Mouse (Mus musculus): ENCODE measurements around the gene Sf1. TPM values are rescaled to one million over a fixed set of nuclear protein-coding genes. Genes with fewer than 3 reads are reported as not detected.

Gene Sf1
- total RNA-seq, 2 experiments from 2014 or later = 156 to 268 TPM

DNA sequence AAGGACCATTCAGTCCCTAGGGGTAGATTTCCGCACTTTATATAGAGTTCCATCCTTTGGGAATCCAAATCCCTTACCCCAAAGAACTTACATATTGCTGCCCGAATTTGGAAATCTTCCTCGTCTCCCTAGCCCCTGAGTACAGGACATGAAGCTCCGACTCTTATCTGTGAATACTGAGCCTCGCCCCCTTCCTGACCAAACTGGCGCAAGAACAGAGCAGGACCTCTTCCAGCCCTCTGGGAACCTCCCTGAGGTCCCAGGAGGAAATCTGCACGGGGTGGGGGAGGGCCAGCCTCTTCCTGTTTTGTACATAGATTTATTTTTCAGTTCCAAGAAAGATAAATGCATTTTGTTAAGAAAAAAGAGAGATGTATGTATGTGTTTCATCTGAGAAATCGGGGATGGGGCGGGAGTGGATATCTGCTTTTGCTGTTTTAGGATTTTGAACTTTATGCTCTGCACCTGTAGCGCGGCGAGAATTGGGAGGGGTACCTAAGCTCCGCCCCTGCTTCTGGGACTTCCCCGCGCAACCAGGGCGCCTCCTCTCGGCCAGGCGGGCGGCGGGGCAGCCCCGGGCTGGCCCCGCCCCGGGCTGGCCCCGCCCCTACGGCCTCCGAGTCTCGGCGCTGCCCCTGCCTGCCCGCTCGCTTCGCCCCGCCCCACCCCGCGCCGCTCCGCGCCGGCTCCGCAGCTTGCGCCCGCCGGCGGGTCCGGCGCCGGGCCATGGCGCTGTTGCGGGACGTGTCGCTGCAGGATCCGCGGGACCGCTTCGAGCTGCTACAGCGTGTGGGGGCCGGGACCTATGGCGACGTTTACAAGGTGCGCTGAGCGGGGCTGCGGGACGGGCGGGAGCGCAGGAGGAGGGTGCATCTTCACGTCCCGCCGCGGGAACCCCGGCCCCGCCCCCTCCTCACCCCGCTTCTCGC, 22.7 kb upstream of the Sf1 start, which contains the start of gene Map4k2:
Gene Map4k2, plus strand, starts transcription at position 612 of the 929 bp plus-strand sequence.
- ATAC-seq (replicated peaks; ENCODE audit: poor library complexity) = peak; percentile 65

DNA sequence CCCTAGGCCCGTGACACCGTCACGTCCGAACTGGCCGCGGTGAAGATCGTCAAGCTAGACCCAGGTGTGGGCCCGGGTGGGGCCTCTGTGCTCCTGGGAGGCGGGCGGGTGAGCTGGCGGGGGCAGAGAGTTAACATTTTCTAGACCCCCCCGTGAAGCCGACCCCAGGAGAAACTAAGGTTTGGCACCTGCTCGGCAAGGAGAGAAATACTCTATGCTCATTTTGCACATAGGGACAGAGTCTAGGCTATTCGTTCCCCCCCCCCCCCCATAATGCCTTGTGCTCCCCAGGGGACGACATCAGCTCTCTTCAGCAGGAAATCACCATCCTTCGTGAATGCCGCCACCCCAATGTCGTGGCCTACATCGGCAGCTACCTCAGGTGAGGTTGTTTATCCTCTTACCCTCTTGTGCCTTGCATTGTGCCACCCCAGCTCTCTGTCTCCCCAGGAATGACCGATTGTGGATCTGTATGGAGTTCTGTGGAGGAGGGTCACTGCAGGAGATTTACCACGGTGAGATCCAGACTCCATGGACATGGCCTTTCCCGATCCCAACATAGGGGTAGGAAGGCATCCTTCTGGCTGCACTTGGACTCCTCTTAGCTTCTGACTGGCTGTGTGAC, 21.9 kb upstream of the Sf1 start:
- ATAC-seq (replicated peaks; ENCODE audit: poor library complexity) = no peak

DNA sequence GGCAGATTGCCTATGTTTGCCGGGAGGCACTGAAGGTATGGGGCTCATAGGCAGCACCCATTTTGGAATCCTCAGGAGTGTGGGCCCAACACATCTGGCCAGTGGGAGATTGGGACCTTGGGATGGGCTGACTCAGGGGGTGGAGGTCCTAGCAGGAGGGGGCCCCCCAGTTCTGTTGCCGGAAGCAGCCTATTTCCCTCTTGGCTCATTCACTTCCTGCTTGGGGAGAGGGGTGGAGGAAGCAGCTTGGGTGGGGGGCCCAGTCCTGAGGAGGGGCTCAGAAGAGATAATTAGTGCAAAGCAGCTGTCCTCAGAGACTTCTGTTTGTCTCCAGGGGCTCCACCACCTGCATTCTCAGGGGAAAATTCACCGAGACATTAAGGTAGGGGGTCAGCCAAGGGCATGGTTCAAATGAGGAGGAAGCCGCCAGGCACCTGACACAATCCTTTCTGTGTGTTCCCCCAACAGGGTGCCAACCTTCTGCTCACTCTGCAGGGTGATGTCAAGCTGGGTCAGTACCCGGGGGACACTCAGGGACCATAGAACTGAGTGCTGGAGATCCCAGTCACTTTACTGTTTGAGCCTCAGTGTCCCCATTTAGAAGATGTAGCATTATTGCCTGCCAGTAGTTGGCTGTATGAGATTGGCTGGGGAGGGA, 21.1 kb upstream of the Sf1 start:
- no peak for ATAC-seq (replicated peaks; ENCODE audit: poor library complexity)

DNA sequence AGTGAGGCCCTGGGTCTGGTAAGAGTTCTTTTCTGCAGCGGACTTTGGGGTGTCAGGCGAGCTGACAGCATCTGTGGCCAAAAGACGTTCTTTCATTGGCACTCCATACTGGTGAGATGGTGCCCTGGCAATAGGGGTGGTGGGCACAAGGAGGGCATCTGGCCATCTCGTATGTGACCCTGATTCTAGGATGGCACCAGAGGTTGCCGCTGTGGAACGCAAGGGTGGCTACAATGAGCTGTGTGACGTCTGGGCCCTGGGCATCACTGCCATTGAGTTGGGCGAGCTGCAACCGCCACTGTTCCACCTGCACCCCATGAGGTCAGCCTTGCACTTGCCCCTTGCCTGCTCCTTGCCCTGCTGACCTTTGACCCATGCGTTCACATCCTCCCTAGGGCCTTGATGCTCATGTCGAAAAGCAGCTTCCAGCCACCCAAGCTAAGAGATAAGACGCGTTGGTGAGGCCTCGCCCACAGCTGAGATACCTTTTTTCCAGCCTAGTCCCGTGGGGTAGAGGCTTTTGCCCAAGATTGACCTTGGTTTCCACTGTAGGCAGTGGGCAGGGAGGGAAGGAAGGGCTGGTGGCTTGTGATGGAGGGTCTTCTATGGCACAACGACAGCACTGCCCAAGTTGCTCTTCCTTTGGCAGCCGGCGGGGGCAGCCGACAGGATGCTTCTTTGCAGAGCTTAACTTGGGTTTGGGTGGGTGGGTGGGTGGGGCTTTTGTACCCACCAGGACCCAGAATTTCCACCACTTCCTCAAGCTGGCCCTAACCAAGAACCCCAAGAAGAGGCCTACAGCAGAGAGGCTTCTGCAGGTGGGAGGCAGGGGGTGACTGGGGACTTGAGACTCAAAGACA, 20.2 kb upstream of the Sf1 start:
- ATAC-seq (replicated peaks; ENCODE audit: poor library complexity) = no peak

DNA sequence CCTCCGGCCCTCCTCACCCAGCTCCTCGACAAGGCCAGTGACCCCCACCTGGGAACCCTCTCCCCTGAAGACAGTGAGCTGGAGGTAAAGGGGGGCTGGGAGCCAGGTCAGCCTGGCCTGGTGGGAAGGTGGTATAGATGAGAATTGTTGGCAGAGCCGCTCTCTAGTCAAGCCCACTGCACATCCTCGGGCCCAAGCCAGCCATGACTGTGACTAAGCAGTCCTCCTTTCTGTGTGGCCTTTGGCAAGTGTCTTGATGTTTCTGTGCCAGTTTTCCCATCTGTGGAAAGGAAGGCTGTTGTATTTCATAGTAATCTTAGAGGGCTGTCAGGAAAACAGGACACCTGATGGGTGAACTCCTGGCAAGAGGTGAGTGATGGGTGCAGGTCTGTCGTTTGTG, 19.5 kb upstream of the Sf1 start:
- ATAC-seq (replicated peaks; ENCODE audit: poor library complexity) = no peak

DNA sequence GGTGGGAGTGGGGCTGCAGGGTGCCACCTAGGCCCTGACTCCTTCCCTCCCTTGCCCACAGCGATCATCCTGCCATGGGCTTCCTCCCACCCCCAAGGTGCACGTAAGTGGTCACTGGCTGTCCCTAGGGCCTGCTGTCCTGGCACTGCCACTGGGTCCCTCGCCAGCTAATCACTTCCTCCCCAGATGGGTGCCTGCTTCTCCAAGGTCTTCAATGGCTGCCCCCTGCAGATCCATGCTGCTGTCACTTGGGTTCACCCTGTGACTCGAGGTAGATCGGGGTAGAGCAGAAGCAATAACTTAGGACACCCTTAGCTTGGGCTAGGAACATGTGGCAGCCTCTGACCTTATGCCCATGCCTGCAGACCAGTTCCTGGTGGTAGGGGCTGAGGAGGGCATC, 17.5 kb upstream of the Sf1 start:
- ATAC-seq (replicated peaks; ENCODE audit: poor library complexity) = no peak

DNA sequence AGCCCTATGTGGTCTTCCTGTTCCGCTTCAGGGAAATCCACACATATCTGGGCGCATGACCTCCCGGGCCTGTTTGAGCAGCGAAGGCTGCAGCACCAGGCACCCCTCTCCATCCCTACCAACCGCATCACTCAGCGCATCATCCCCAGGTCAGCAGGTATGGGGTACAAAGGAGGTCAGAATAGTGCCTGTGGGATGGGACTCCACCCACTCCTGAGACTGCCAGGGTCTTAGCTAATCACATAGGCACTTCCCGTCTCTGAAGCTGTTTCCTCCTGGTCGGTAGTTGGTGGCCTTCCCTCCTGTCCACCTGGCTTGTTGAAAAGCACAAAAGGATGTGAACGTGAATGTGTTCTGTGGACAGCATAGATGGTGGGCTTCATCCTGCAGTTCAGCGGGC, 16.8 kb upstream of the Sf1 start:
- ATAC-seq (replicated peaks; ENCODE audit: poor library complexity) = no peak

DNA sequence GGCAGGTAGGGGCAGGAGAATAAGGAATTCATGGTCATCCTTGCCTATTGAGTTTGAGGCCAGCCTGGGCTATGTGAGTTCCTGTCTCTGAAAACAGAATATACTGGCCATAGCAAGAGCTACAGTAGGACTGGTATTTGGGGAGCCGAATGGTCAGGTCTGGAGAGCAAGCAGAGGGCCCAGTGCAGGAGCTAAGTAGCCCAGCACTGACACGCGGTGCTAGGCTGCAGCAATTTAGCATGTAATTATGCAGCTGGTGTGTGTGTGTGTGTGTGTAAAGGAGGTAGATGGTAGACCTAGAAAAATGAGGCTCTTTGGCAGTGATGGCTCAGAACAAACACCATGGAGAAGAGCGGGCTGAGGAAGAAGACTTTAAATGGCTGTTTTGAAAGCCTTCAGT, 15.9 kb upstream of the Sf1 start:
- no peak for ATAC-seq (replicated peaks; ENCODE audit: poor library complexity)

DNA sequence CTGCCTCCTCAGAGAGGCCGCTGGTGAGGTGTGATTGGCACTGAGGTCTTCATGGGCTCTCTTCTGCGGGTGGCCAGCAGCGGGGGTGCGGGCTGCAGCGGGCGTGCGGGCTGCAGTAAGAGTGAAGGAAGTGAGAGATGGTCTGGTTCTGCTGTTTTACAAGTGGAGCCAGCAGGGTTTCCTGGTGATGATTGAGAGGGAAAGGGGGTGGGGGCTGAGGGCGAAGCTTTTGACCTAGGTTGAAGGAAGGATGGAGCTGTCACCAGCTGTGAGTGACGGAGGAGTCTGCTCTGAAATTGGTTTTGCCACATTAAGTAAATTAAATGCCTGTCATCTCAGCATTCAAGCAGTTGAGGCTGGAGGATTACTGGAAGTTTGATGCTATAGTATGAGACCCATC, 14.8 kb upstream of the Sf1 start:
- 0 out of 2 replicates have a peak, but pooled peaks have one; percentile 18 for ATAC-seq (replicated peaks; ENCODE audit: poor library complexity)

DNA sequence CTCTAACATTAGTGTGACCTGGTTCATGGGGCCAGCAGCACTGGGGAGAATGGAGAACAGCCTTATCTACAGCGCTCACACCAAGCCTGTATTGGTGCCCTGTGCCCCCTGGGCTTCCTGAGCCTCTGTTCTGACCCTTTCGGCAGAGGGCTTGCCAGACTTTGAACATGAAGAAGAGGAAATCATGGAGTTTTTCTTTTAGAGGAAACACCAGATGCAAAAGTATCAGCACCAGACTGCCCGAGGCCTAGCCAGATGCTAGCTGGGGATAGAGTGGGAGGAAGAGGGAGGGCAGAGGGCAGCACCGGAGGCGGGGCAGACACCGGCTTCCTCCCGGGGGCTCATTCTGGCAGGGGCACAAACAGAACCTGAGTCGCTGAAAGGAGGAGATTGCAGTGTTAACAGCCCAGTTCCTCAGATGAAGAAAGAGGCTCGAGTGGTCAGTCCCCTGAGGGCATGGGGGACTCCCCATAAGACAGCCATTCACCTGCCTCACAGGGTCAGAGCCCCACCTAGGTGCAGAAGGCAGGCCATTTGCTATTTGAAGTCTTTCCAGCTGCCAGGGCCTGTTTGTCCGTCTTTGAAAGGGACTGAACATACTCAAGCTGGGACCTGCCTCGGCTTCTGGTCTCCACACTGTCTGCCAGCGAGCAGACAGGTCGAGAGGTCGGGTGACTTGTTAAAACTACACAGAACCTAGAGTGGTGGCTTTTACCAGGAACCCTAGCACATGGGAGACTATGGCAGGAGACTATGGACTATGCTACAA, 14.1 kb upstream of the Sf1 start:
- ATAC-seq (replicated peaks; ENCODE audit: poor library complexity) = peak; percentile 72

DNA sequence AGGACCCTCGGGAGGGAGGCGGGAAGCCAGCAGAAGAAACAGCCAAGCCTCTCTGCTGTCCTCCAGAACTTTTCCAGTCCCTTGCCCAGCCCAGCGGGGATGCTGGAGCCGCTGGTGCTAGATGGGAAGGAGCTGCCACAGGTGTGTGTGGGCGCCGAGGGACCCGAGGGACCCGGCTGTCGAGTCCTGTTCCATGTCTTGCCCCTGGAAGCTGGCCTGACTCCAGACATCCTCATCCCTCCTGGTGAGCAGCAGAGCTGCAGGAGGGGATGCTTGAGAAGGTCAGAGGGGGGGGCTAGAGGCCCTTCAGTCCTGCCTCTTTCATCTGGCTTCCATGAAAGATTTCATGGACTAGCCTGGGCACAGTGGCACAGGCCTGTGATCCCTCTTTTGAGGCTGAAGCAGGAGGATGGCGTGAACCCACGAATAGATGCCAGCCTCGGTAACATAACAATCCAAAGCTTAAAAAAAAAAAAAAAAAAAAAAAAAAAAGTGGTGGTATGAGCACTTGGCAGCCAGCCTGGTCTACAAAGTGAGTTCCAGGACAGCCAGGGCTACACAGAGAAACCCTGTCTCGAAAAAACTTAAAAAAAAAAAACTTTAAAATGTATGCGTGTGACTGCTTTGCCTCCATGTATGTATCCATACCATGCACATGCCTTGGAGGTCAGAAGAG, 11.9 kb upstream of the Sf1 start:
- ATAC-seq (replicated peaks; ENCODE audit: poor library complexity) = no peak

DNA sequence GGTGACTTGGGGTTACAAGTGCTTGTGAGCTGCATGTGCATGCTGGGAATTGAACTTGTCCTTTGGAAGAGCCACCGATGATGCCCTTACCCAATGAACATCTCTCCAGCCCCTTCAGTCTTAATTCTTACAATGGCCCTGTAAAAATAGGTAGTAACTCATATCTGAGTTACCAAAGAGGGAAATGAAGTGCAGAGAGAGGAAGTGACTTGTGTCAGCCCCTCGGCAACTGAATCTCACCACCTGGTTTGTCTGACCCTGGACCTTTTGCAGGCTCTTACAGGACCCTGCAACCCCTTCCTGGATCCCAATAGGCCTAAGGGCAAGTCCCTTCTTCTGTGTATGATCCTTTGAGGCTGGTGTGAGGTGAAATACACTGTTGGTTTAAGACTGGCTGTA, 11.4 kb upstream of the Sf1 start:
- ATAC-seq (replicated peaks; ENCODE audit: poor library complexity) = peak; percentile 38

DNA sequence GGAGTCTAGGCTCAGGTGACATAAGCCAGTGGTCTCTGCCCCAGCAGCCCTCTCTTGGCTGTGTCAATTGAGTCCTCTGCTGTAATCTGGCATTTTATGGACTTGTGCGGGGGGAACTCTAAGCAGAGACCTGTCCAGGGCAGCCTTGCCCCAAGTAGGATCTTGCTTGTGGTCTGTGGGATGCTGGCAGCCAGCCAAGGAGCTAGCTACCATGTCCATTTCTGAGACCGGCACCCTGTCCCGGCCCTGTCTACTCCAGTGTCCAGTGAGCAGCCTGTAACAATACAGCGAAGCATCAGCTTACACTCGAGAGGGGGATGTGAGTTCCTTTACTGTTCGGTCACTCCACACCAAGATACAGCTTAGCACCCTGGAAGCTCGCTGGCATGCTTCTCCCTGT, 9.5 kb upstream of the Sf1 start:
- no peak for ATAC-seq (replicated peaks; ENCODE audit: poor library complexity)

DNA sequence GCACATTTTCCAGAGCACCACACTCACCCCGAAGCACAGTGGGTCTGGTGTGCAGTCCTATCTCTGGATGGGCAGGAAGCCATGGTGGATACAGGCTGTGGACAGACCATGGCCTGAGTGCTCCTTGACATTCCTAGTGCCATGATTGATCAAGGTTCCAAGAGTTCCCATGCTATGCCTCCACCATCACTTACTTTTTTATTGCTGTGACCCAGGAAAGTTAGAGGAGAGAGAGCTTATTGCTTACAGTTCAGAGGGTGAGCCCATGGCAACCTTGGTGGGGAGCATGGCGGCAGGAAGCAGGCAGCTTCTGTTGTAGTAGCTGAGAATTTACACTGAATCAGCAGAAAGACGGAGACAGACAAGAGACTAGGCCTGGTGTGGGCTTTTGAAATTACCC, 2.2 kb upstream of the Sf1 start:
- ATAC-seq (replicated peaks; ENCODE audit: poor library complexity) = no peak

DNA sequence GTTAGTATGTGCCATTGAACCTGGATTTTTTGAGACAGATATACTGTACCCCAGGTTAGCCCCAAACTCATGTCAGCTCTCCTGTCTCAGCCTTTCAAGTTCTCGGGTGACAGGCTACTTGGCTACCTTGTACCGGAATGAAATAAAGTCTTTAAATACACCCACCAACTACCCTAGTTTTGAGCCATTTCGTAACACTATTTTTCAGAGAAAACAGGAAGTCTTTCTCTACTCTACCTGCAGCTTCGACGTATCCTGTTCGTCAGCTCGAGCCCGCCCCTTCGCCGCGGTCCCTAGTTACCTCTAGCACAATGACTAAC, 439 bp upstream of the Sf1 start:
- ATAC-seq (replicated peaks; ENCODE audit: poor library complexity) = no peak

DNA sequence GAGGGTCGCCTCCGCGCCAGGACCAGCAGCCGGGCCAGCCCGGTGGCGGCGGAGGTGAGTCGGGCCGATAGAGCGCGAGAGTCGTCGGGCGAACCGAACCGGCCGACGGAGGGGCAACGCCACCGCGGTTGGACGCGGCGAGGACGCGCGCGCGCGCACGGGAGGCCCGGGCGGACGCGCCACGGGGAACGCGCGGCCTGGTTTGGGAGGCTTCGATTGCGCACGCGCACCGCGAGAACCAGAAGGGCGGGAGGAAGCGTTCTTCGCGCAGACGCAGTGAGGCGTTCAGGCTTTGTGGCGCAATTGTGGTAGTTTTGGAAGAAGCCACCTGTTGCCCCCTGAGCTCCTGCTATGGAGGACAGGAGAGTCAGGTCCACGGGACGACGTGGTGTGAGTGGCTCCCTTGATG, 831 bp downstream of the Sf1 start:
- peak; percentile 35 for ATAC-seq (replicated peaks; ENCODE audit: poor library complexity)

DNA sequence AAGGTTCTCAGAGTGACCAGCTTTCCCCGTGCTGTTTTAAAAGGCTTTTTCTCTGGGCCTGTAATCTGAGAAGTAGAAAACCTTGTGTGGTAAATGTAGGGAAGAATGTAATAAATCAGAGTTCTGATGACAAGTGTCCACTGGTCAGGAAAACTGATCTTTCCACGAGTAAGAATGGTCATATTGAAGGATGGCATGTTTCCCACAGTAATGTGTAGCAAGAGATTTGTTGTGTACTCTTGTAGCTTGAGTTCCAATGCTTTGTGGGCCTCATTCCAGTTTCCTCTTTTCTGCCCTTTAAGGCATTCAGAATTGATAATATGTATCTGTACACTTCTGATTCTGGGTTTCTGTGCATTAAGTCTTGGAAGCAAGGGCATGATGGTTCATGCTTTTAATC, 1.4 kb downstream of the Sf1 start:
- no peak for ATAC-seq (replicated peaks; ENCODE audit: poor library complexity)

DNA sequence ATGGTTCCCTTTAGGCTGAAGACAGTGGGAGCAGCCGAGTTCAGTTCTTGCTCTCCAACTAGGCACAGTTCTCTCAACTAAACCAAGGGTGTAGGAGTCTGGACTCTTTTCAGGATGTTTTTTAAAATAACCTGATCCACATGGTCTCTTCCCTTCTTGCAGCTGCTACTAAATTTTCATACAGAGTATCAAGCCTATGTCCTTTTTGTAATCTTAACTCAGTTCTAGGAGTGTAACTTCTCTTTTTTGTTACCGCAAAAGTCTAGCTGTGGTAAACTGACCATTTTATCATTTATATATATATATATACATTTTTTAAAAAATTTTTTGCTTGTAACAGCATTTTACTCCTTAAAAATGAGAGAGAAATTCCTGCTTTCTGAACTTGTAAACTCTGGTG, 6.7 kb downstream of the Sf1 start:
- 0 out of 2 replicates have a peak, but pooled peaks have one; percentile 9 for ATAC-seq (replicated peaks; ENCODE audit: poor library complexity)

DNA sequence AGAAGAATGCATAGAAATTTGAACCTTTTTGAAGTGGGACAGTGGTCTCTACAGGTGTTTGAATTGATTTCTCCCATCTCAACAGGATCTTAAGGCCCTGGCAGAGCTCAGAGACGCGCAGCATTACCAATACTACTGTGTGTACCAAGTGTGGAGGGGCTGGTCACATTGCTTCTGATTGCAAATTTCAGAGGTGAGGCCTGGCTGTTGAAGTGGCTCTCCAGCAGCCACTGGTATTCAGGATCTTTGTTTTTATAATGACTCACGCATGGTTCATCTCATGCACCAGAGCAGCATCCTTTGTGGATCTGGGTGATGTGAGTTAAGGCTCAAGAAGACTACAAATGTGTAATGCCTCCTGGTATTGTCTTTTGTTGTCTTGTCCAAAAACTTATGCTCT, 8.9 kb downstream of the Sf1 start:
- no peak for ATAC-seq (replicated peaks; ENCODE audit: poor library complexity)
